Mouse (Mus musculus) right cerebral cortex, postnatal 25 days (tissue): ENCODE data around the gene Sds.

Experiments
- DNase-seq: peaks from one replicate; pipeline ENCODE4 v3.0.0; 2022

The Sds gene

DNA sequence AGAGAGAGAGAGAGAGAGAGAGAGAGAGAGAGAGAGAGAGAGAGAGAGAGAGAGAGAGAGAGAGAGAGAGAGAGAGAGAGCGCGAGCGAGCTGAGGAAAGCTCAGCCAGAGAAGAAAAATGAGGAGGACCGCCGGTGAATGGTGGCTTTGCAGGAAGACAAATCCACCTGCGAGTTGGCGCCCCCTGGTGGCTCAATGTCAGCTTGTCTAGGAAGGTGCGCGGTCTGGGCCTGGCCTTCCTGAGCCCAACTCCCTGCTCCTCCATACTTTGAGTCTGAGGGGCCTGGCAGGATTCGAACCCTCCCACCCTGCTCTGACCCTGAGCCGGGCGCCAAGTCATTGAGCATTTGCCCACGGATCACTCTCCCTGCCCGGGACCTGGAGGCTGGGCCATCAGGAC, 35.6 kb upstream of the Sds start:
- DNase-seq, result peak; percentile 80

DNA sequence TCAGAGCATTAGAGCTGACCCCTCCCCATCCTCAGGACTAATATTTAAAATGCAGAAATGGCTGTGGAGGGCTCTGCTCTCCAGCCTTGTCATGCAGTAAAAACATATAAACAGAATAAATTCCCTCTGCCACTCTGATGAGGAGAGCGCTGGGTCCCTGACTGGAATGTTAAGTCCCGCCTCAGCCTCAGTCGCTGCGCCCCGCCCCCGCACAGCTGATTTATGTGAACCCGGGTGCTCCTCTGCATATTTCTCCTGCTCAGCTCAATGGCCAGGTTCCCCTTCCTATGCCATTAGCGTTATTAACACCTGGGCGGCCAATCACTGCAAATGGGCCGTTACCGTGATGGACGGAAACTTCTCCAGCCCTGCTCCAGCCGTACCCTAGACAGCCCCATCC, 29.0 kb upstream of the Sds start:
- DNase-seq, result no peak

DNA sequence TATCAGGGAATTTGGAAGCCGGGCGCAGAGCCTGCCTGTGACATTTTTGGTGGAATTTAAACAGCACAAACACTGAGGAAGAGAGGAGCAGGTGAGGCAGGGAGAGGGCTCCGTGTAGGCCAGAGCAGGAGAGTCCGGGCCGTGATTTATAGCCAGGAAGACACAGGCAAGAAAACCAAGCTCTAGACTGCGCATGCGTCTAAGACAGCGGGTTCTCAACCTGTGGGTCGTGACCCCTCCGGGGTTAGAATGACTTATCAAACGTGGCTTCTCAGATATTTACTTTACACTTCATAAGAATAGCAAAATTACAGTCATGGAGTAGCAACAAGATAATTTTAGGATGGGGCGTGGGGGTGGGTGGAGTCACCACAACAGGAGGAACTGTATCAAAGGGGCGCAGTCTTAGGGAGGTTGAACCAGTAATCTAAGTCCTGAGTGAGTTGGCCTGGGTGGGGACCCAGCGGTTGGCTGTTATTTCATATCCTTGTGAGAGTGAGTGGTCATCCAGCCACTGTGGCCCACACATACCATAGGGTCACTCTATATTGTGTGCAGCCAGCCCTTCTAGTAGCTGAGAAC, 21.5 kb upstream of the Sds start:
- no peak for DNase-seq

GRCm38 (mm10) chr5:120456253-120456652, 20.1 kb upstream of the Sds start:
- DNase-seq, result no peak

DNA sequence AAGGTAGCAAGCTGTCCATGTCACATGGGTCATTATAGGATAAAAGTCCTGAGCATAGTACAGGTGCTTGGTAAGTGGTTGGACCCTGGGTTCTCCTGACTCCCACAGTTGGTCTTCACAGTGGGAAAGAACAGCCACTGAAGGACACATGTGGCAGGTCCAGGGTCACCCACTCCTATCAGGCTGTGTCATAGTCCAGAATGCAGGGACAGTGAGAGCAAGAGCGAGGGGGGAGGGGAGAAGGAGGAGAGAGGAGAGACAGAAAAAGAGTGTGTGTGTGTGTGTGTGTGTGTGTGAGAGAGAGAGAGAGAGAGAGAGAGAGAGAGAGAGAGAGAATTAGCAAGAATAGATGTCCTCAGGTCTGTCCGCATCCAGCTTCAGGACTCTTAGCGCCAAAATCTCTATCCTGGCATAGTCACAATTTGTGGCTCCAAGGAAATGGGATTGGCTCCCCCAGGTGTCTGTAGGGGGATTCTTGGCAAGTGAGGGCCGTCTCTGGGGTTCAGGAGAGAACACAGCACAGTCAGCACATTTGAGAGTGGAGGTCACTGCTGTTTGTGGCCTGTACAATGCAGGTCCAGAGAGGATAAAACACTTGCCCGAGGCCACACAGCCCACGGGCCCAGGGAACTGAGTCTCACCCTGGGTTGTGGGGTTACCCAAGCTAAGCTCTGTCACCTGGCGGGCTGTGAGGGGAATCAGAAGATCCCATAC, 19.3 kb upstream of the Sds start:
- DNase-seq, result no peak

DNA sequence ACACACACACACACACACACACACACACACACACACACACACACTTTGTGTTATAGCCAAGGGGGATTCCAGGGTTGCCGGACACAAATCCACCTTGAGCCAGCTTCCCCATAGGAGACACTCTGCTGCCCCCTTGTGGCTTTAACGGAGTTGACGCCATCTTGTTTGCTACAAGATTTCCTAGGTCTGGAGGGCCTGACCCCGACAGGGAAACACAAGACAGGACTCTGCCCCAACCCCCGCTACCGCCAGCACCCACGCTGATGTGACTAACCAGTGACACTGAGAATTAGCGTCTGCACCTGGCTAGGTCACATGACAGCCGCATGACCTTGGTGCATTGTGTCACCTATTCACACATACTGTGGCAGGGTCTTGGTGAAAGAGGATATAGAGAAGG, 18.7 kb upstream of the Sds start:
- DNase-seq, result no peak

GRCm38 (mm10) chr5:120459133-120459532, 17.2 kb upstream of the Sds start:
- DNase-seq, result no peak

- DNase-seq, result no peak
Observed at GRCm38 (mm10) chr5:120461902-120462301, 14.4 kb upstream of the Sds start.

- no peak for DNase-seq
Observed at GRCm38 (mm10) chr5:120464321-120464720, 12.0 kb upstream of the Sds start.

- no peak for DNase-seq
Observed at GRCm38 (mm10) chr5:120465062-120465461, 11.3 kb upstream of the Sds start.

- DNase-seq, result no peak
Observed at GRCm38 (mm10) chr5:120465860-120466259, 10.5 kb upstream of the Sds start.

GRCm38 (mm10) chr5:120467026-120467425, 9.3 kb upstream of the Sds start:
- no peak for DNase-seq

DNA sequence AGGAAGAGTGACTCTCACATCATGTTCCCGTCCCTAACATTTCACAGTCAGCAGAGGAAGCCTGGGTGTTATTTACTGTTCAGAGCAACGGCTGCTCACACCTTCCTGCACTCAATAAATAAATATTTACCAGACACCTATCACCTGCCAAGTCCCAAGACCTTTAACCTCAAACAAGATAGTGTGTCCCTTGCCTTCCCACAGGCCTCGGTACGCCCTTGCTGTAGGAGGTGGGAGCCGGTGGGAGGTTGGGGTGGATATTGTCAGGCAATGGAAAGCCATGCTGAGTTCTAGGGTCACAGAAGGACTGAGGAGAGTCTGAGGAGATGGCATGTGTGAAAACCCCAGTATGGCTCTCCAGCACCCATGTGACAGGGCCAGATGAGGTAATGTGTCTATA, 8.0 kb upstream of the Sds start:
- no peak for DNase-seq

- DNase-seq, result no peak
Observed at GRCm38 (mm10) chr5:120468830-120469229, 7.5 kb upstream of the Sds start.

DNA sequence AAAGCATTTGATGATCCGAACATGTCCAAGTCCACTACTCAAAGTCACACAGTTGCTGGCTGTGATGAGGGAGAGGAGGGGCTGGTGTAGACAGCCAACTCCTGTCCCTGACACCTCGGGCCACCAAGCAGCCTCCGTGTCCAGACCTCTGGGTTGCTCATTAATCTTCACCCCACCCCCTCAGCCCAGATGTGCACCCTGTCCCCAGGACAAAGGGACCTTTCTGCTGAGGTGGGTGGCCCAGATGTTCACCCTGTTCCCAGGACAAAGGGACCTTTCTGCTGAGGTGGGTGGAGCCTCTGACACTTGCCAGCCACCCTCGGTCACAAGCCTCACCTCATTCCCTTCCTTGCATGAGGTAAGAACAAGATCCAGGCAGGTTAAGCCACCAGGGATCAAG, 4.8 kb upstream of the Sds start:
- DNase-seq, result no peak

DNA sequence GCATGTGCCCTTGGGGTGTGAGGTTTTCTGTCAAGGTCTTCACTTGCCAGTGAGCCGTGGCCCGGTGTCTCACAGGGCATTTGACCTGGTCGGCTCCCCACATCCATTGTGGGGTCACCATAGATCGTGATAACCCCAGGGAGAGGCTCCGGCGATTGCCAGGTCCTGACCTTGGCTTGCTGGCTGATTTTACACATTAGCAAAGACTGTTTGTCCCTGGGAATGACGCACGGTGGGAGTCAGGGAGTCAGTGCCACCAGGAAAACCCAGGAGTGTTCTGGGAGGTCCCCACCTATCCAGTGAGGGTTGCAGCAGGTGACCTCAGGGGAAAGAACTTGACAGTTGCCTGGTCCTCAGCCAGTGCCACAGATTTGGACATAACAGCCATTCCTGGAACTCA, 3.6 kb upstream of the Sds start, which contains the start of gene Sdsl:
Gene Sdsl, minus strand, starts transcription at position 41 of the 400 bp plus-strand sequence.
- no peak for DNase-seq

- DNase-seq, result no peak
Observed at GRCm38 (mm10) chr5:120473361-120473760, 3.0 kb upstream of the Sds start.

- no peak for DNase-seq
Observed at GRCm38 (mm10) chr5:120475861-120476260, 465 bp upstream of the Sds start.

GRCm38 (mm10) chr5:120477993-120478392, 1.7 kb downstream of the Sds start:
- DNase-seq, result no peak

DNA sequence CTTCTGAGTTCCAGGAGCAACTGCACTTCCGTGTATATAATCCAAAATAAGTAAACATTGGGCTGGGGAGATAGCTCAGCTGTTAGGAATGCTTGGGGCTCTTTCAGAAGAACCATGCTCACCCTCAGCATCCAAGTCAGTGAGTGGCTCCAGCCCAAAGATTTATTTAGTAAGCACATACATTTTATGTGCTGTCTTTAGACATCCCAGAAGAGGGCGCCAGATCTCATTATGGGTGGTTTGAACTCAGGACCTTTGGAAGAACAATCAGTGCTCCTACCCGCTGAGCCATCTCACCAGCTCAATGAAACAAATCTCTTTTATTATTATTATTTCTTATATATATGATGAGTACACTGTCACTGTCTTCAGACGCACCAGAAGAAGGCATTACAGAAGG, 3.2 kb downstream of the Sds start:
- DNase-seq, result no peak

GRCm38 (mm10) chr5:120481205-120481604, 4.9 kb downstream of the Sds start:
- DNase-seq, result no peak

DNA sequence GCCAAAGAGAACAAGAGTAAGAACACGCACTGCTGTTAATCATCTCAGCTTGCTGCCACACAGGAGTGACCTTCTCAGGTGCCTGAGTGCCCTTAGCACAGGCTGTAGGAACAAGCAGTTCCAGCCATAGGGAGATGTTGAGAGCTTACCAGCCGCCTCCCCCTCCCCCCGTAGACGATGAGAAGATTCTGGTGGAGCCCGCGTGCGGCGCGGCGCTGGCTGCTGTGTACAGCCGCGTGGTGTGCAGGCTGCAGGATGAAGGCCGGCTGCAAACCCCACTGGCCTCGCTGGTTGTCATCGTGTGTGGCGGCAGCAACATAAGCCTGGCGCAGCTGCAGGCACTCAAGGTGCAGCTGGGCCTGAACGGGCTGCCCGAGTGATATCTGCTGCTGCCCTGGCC, 7.1 kb downstream of the Sds start:
- DNase-seq, result no peak

GRCm38 (mm10) chr5:120487844-120488243, 11.5 kb downstream of the Sds start:
- DNase-seq, result no peak

GRCm38 (mm10) chr5:120490679-120491192, 14.4 kb downstream of the Sds start:
- DNase-seq, result no peak

DNA sequence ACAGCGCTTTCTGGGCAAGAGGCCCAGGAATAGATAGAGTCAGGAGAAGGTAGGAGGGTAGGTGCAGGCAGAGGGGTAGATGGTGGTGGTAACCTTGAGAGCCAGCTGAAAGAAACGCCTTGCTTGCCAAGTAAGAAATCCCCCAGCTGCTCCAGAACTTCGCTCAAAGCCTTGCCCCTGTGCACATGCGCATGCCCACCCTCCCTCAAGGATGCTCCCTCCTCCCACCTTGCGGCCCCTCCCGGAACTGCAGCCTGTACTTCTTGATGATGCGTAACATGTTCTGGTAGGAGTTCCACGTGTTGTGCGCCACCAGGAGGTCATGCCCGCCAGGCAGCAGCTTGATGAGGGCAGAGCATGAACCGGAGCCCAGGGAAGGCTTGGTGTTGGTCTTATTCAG, 16.1 kb downstream of the Sds start:
- DNase-seq, result no peak
